Mouse (Mus musculus): ENCODE measurements around the gene C2cd4d.

Gene C2cd4d

GRCm38 (mm10) chr3:94362138-94362537 lies at the start of gene C2cd4d:
TSS of gene C2cd4d (plus strand) at chr3:94362438.
- in situ Hi-C loops (cut with MboI, MseI), result no loop called here

- in situ Hi-C loops (cut with MboI, MseI), result no loop called here
Measured at GRCm38 (mm10) chr3:94328681-94329080, 33.6 kb upstream of the C2cd4d start.

- in situ Hi-C loops (cut with MboI, MseI), result no loop called here
Measured at GRCm38 (mm10) chr3:94334442-94334841, 27.8 kb upstream of the C2cd4d start.

GRCm38 (mm10) chr3:94338522-94338921 lies 23.7 kb upstream of the C2cd4d start:
- in situ Hi-C loops (cut with MboI, MseI), result no loop called here

GRCm38 (mm10) chr3:94341959-94342422 lies 20.2 kb upstream of the C2cd4d start, which contains the start of gene Them5:
TSS of gene Them5 (plus strand) at chr3:94342099.
- in situ Hi-C loops (cut with MboI, MseI), result no loop called here

DNA sequence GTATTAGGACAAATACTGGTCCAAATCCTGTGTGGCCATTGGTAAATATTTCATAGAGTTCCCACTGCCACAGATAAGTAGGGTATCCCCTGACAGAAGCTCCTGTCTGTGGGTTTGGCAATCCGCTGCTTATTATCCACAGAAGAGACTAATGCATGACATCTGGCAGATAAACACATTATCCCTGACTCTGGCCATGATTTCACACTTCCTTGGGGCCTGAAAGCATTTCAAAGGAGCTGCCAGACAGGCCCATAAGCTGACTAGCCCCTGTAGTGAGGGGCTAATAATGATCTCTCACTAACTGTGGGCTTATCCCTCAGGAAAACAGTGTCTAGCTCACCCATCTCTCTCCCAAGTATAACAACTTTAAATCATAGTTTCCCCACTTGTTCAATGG lies 19.7 kb upstream of the C2cd4d start:
- in situ Hi-C loops (cut with MboI, MseI), result no loop called here

GRCm38 (mm10) chr3:94344182-94344581 lies 18.1 kb upstream of the C2cd4d start:
- in situ Hi-C loops (cut with MboI, MseI), result no loop called here

- in situ Hi-C loops (cut with MboI, MseI), result no loop called here
Measured at GRCm38 (mm10) chr3:94344897-94345296, 17.3 kb upstream of the C2cd4d start.

- in situ Hi-C loops (cut with MboI, MseI), result no loop called here
Measured at GRCm38 (mm10) chr3:94348146-94348545, 14.1 kb upstream of the C2cd4d start.

GRCm38 (mm10) chr3:94360812-94361211 lies 1.4 kb upstream of the C2cd4d start:
- in situ Hi-C loops (cut with MboI, MseI), result no loop called here

- in situ Hi-C loops (cut with MboI, MseI), result no loop called here
Measured at GRCm38 (mm10) chr3:94363291-94364153, 1.3 kb downstream of the C2cd4d start.

DNA sequence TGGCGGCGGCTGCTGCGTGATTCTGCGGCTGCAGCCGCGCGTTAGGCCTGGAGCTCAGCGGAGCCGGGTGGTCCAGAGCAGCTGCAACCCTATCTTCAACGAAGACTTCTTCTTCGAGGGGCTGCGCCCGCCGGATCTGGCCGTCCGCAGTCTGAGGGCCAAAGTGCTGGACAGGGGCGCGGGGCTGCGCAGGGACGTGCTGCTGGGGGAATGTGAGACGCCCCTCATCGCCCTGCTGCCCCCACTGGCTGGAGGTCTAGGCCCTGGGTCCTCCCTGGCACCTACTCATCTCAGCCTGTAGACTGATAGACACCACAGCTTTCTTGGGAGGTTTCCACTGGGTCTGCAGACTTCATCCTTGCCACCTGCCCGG lies 1.9 kb downstream of the C2cd4d start:
- in situ Hi-C loops (cut with MboI, MseI), result no loop called here

GRCm38 (mm10) chr3:94366761-94367160 lies 4.5 kb downstream of the C2cd4d start:
- in situ Hi-C loops (cut with MboI, MseI), result no loop called here

GRCm38 (mm10) chr3:94367511-94367910 lies 5.3 kb downstream of the C2cd4d start:
- in situ Hi-C loops (cut with MboI, MseI), result no loop called here

DNA sequence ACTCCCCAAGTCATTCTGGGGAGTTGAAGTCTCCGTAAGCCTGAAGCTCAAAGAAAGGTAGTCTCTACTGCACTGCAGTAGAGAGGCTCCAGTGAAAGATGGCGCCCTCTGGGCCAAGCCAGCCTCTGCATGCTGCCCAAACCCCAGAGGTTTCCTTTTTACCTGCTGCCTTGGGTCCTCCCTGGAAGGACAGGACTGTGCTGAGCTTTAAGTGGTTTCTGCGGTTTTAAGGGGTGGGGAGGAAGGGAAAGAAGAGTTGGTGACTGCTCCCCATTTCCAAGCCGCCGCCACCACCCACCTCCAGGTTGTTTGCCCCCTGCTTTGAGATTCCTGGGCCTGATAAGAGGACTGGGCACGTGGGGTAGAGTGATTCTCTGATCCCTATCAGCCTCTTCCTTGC lies 6.4 kb downstream of the C2cd4d start:
- in situ Hi-C loops (cut with MboI, MseI), result no loop called here

DNA sequence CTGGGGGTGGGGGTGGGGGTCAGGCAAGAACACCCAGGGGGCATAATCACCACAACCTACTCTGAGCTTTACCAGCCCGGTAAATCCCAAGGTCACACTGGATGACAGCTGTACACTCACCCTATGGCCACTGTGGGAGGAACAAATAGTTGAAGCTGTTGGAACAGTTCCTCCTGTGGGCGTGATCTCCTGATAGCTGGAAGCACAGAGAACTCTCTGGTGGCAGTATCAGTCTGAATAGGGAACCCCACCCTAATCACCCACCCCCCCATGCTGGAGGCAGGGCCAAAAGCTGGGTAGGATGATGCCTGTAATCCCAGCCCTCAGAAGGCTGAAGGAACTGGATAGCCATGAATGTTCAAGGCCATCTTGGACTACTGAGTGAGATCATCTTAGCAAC lies 7.5 kb downstream of the C2cd4d start:
- in situ Hi-C loops (cut with MboI, MseI), result loop anchor here in 1 of 2 experiments (10.0 kb wide), 1 partner anchor 475 kb away; no protein-coding TSS in a partner anchor

- in situ Hi-C loops (cut with MboI, MseI), result loop anchor here in 1 of 2 experiments (10.0 kb wide), 1 partner anchor 473 kb away; no protein-coding TSS in a partner anchor
Measured at GRCm38 (mm10) chr3:94371637-94372036, 9.4 kb downstream of the C2cd4d start.

DNA sequence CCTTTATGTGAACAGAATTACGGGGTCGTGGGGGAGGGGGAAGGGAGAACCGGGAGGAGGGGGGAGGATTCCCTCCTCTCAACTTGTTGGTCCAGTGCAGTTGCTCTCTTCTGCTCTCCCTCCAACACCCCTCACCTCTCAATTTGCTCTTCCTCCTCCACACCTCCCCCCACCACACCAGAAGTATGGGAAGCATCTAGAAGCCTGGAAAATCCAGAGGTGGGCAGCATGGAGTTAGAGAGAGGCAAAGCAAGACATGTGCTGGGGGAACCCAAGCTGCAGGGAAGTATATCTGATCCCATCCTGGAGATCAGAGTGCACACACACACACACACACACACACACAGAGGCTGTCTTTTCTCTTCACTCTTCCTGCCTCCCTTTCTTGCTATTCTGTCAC lies 9.8 kb downstream of the C2cd4d start:
- in situ Hi-C loops (cut with MboI, MseI), result loop anchor here in 1 of 2 experiments (10.0 kb wide), 1 partner anchor 473 kb away; no protein-coding TSS in a partner anchor

DNA sequence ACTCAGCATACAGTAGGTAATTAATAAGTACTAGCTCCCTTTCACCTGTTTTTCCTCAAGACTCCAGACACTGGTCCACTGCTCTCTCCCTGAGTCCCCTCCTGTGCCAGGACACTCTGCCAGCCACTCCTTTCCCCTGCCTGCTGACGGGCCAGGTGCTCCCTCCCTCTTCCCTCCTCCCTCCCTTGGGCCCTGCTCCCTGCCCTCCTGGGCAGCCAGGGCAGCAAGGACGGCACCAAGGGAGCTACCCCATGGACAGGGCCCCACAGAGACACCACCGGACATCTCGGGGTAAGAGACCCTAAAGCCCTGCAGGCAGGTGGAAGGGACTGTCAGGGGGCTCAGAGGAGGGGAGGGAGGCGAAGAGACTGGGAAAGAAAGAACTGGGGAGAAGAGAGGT lies 10.4 kb downstream of the C2cd4d start, which contains the start of gene Rorc:
TSS of gene Rorc (plus strand) at position 154 of the 400 bp plus-strand sequence.
- in situ Hi-C loops (cut with MboI, MseI), result loop anchor here in 1 of 2 experiments (10.0 kb wide), 1 partner anchor 472 kb away; no protein-coding TSS in a partner anchor

- in situ Hi-C loops (cut with MboI, MseI), result loop anchor here in 1 of 2 experiments (10.0 kb wide), 1 partner anchor 472 kb away; no protein-coding TSS in a partner anchor
Measured at GRCm38 (mm10) chr3:94373090-94373489, 10.9 kb downstream of the C2cd4d start.

- in situ Hi-C loops (cut with MboI, MseI), result loop anchor here in 1 of 2 experiments (10.0 kb wide), 1 partner anchor 471 kb away; no protein-coding TSS in a partner anchor
Measured at GRCm38 (mm10) chr3:94373597-94374011, 11.4 kb downstream of the C2cd4d start.

GRCm38 (mm10) chr3:94374636-94375035 lies 12.4 kb downstream of the C2cd4d start:
- in situ Hi-C loops (cut with MboI, MseI), result loop anchor here (5.0 to 10.0 kb wide), 2 partner anchors 68 to 470 kb away; partner anchors contain the start of genes Mrpl9 (in 2 of the 2) and Oaz3 (in 2 of the 2)
